Mouse (Mus musculus): Measurements from ENCODE around the gene Zfp978. TPM values are rescaled to one million over a fixed set of nuclear protein-coding genes. Genes with fewer than 3 reads are reported as not detected.
"Not testable (repeated sequence)": the region's sequence is repeated elsewhere in the genome, so short reads cannot be mapped to it uniquely, and the experiment has no call there.

Zfp978 gene
- total RNA-seq, 2 experiments from 2014 or later, result not detected

DNA sequence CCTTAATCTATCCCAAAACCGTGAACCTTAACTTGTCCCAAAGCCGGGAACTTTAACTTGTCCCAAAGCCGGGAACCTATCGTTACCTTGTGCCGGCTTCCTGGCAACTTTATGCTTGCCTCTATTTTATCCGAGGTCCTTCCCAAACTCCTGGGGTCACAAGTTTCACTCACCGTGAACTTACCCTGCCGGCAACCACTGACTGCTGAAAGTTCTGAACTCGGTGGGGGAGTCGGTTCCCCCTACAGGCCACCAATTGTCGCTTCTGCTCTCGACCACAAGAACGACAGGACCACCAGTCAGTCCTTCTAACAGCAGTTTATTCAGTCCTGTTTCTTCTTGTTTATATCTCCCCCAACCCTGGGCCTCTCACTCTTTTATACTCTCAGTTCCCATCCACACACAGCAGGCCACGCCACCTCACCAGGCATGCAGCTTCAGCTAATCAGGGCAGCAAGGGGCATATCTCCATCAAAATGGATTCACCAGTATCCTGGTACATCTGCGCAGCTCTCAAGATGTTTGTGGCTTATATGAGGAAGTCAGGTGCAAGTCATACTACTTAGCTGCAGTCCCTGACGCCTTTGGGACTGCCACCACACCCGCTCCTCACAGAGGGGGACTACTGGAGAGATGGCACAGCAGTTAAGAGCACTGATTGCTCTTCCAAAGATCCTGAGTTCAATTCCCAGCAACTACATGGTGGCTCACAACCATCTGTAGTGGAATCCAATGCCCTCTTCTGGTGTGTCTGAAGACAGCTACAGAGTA, 40.8 kb downstream of the Zfp978 start:
- intact Hi-C loops (cut with DNase I); H3K4me3 ChIP-seq; H3K27ac ChIP-seq: not testable (repeated sequence)
- DNase-seq, result peak; percentile 19

DNA sequence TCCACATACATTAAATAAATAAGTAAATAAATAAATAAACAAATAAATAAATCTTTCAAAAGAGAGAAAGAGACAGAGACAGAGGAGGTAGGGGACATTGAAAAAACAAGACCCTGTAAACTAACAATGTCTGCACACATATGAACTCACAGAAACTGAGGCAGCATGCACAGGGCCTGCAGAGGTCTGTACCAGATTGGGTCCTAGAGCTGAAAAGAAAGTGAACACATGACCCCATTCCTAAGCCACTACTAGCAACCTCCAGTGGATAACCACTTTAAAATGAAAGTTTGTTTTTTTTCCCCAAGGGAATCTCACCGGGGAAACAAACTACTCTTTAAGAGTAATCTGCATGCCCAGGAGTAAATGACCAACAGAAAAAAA, 41.4 kb downstream of the Zfp978 start:
- DNase-seq; H3K4me3 ChIP-seq; intact Hi-C loops (cut with DNase I); H3K27ac ChIP-seq: not testable (repeated sequence)

DNA sequence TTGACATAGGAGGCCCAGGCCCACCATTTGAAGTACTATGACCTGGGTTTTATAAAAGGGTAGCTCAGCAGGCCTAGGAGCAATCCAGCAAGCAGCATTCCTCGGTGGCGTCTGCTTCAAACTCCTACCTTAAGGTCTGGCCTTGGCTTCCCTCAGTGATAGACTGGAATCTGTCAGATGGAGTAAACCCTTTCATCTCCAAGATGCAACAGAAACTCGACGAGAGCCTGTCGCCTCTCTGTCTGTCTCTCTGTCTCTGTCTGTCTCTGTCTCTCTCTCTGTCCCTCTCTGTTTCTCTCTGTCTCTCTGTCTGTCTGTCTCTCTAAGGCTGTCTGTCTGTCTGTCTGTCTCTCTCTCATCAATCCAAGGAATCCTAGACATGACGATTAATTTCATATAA, 42.4 kb downstream of the Zfp978 start:
- DNase-seq; H3K27ac ChIP-seq; intact Hi-C loops (cut with DNase I); H3K4me3 ChIP-seq: not testable (repeated sequence)

DNA sequence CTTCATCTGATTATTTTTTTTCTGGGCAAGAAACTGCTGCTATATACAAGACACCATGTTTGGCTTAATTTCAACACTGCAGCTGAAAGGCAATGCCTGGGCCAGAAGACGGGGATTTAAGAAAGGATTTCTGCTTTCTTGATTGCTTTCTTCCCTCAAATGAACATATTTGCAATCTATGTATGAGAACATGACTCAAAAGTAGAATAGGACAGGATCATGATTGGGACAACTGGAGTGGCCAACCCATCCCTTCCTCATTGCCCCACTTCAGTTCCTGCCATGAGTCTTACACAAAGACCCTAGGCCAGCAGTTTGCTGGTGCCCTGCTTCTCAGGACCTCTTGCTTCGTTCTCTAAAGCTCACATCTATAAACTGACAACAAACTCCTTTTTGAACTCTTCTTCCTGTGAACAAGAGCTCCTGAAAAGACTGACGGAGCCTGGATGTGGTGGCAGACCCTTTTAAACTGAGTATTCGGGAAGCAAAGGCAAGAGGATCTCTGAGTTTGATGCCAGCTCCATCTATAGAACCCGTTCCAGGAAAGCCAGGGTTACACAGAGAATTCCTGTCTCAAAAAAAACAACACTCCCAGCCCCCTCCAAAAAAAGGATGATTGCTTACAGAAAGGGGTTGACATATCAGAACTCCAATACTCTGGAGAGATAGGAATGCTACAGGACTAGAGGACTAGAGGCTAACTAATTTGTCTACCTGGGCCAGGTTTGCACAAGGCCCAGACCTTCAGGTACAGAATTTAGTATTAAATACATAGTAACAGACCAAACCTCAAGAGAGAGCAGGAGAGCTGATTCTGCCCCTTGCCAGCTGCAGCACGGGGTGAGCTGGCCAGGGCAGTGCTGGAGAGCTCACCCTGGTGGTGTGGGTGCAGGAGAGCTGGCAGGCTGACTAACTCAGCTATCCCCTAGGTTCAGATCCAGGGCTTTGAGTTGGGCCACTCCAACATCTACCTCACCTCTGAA, 43.1 kb downstream of the Zfp978 start:
- H3K27ac ChIP-seq; DNase-seq; intact Hi-C loops (cut with DNase I); H3K4me3 ChIP-seq: not testable (repeated sequence)

DNA sequence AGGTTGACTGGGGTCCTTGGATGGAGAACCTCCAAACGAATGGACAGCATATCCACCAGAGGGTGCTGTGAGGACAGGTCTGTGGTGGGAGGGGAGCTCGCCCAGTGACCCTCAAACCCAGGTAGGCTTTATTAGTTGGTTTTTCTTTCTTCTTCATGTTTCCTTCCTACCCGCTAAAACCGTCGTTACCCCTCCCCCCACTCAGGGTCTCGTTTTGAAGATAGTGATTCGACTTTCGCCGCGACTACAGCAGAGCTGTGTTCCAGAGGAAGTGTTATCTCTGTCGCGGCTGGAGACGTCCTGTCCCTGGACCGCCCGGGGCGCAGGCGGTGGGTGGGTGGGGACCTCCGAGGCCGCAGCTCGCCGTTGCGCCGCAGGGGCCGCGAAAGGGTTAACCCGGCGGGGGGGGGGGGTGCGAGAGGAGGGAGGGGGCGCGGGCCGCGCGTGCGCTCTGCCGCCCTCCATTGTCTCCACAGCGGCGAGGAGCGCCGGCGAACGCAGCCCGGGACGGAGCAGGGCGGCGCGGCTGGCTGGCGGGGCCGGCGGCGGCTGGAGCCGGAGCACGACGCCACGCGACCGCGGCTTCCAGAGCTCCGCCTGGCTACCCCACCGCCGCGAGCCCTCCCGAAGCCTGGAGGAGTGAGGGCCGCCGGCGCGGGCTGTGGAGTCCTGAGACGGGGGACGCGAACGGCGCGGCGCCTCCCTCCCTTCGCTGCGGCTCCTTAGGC, 45.8 kb downstream of the Zfp978 start:
- Histone ChIP-seq H3K27ac (0 out of 2 replicates have a peak overlapping the region, but pooled peaks have one; percentile 24), H3K4me3 (peak overlapping the region; percentile 68)
- TF ChIP-seq CTCF (IDR thresholded peaks at IDR 0.05), result peak; percentile 16; the same call in 1 of the 2 replicates
- peak; percentile 42 for DNase-seq
- intact Hi-C loops (cut with DNase I), result no loop called here

DNA sequence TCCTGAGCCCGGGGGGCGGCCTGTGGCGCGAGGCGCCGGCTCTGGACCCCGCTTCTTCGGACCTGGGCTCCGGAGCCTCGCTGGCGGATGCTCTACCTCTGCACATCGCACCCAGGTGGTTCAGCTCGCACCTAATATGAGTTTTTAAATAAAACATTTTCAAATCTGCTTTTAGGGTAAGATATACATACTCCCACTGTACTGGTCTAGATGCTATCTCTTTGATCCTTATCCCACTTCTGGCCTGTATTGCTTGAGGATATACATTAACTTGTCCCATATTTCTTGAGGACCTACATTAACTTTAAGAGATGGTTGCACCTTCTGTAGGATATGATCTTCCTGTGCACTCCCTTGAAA, 46.3 kb downstream of the Zfp978 start:
- TF ChIP-seq CTCF (IDR thresholded peaks at IDR 0.05), result no peak
- Histone ChIP-seq H3K27ac (0 out of 2 replicates have a peak overlapping the region, but pooled peaks have one; percentile 24), H3K4me3 (peak overlapping the region; percentile 68)
- no peak for DNase-seq
- intact Hi-C loops (cut with DNase I), result no loop called here

DNA sequence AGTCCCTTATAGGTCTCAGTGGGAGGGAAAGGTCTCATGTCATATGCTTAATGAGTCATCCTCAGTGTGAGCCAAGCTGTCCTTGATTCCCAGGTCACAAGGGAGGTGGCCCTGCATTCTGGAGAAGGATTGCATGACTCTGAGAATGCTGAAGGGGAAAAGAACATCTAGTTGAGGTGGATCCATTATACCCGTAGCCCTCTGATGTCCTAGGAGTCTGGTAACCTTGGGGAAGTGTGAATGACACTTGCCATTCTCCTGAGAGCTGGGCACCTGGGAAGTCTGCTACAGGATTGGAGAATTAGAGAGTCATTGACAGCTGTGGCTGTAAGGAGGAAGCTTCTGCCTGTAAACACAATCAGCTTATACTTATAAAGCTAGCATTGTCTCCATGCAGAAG, 55.3 kb downstream of the Zfp978 start:
- H3K27ac ChIP-seq; H3K4me3 ChIP-seq; intact Hi-C loops (cut with DNase I); DNase-seq: not testable (repeated sequence)

DNA sequence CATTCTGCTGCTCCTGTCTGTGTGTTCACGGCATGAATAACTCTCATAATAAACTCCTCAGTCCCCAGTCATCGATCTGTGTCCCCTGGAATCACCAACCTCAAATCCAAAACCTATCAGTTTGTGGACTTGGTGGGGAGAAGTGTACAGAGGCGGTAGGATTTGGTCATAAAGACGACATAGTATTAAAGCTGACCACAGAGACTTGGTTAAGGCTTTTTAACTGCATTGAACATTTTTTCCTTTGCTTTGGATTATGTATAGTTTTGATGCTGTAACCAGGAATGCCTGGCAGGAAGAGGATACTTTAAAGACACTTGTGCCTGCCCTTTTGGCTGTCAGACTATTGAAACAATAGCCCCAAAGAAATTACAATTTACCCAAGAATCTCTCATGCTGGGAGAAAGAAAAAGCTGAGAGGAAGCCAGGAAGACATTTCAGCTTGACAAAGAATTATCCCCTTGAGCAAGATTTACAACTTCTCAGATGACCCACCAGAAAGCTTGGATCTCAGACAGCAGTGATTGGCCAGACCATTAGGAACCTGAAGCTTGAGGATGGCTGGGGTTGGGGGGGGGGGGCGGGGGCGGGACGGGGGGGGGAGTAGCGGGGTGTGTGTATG, 56.2 kb downstream of the Zfp978 start:
- TF ChIP-seq CTCF (IDR thresholded peaks at IDR 0.05), result no peak
- no peak overlapping the region for H3K27ac ChIP-seq
- no peak for DNase-seq
- no peak overlapping the region for H3K4me3 ChIP-seq
- intact Hi-C loops (cut with DNase I), result no loop called here

DNA sequence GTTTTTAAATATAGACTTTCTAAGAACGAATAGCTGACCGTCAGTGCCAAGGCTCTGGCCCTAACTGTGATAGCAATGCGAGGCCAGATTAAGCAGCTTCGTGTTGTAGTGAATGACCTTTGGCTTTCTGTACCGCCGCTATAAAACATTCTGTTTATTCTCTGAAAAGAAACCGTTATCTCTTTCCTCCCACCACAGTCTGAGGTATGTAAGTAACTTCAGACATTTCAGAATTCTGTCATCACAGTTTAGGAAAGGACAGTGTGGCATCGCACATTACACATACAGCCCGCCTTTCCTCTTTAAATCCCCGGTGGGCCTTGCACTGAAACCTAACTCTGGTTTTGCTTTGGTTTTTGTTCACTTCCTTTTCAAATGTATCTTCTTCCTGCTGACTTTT, 56.8 kb downstream of the Zfp978 start:
- TF ChIP-seq CTCF (IDR thresholded peaks at IDR 0.05), result no peak
- intact Hi-C loops (cut with DNase I), result no loop called here
- H3K4me3 ChIP-seq, result no peak overlapping the region
- H3K27ac ChIP-seq, result no peak overlapping the region
- no peak for DNase-seq

DNA sequence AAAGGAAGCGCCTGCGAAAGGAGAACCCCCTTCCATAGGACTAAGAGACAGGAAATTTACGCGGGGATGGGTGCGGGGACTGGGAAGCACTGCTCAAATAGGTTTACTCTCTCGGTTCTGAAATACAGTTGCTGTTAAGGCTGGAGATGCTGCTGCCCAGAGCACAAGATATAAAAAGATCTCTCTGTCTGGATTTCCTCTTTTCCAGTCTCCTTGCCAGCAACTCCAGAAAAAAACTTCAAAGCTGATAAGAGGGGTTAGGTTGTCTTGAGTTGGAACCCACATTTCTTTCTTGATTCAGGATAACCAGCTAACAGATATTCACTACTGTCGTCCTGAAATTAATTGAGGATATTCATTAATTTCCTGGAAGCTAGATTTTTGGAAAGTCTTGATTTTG, 57.2 kb downstream of the Zfp978 start:
- H3K27ac ChIP-seq; DNase-seq; intact Hi-C loops (cut with DNase I); H3K4me3 ChIP-seq: not testable (repeated sequence)

DNA sequence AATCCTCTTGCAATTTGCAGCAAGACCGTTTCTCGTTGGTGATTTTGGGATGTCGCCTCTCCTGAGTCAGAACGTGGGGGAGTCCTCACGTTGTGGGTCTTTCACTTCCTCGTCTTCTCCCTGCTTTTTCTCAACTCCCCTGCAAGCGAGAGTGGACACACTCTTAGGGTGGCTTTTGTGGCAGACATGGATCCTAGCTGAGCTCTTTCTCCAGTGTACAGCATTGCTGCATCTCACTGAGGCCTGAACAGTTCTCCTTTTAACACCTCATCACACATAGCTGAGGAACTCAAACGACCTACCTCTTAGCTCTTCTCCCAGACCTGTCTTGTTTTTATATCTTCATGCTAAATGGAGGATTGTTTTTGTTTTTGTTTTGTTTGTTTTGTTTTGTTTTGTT, 58.1 kb downstream of the Zfp978 start:
- H3K4me3 ChIP-seq; H3K27ac ChIP-seq; intact Hi-C loops (cut with DNase I): not testable (repeated sequence)

DNA sequence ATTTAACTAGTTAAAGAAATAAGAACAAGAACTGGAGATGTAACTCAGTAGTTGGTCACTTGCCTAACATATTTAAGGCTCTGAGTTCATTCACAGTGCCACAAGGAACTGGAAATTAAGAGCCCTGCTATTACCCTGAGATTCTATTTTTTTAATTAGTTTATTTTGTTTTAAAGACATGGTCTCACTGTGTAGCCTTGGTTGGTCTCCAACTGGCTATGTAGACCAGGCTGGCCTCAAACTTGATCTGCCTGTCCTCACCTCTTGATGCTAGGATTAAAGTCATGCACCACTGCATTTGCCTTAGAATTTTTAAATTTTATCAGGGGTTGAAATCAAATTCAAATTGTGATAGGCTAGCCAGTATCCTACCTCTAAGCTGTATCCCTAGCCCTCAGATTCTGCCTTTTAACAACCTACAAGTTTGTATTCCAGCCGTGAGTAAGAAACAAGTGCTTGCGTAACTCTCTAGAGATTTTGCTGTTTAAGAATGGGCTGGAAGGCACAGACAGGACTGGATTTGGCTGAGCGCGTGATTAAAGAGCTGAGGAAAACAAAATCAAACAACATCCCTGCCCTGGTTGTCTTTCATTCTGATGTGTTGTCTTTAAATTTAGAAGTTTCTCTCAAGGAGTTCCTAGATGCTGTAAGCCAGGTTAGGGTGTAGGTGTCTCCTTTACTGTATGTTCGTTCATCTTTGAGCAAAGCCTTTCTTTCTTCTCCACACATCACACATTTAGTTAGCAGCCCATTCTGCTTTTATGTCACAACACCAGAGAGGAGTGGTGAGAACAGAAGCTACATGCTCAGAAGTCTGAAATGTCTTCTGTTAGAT, 58.9 kb downstream of the Zfp978 start:
- DNase-seq, result not testable (repeated sequence)

More for the DNA sequence above, 58.1 kb downstream of the Zfp978 start:
- DNase-seq, result not testable (repeated sequence)

More for the DNA sequence above, 58.9 kb downstream of the Zfp978 start:
- H3K4me3 ChIP-seq; H3K27ac ChIP-seq; intact Hi-C loops (cut with DNase I): not testable (repeated sequence)

Measured in gastrocnemius, adult 2 months (tissue).